Mouse (Mus musculus): ENCODE measurements around the gene Rrm1. TPM values are rescaled to one million over a fixed set of nuclear protein-coding genes. Genes with fewer than 3 reads are reported as not detected.
A peak's percentile ranks its signal among the peaks of the same experiment; 100 is the strongest.
"Not testable (repeated sequence)": the region's sequence is repeated elsewhere in the genome, so short reads cannot be mapped to it uniquely, and the experiment has no call there.

Gene Rrm1
- 10 to 100 TPM; 18.1 to 20.5 TPM for total RNA-seq (2021)
- long read RNA-seq, experiment 1, transcript Rrm1-201 (19 exons, 3,997 nt): major isoform, 38 of 44 reads
- long read RNA-seq, experiment 1, partial matches to known transcripts: 3 of 44 reads
- long read RNA-seq, experiment 1, other reads (novel, unspliced or antisense): 3 of 44 reads
- long read RNA-seq, experiment 2, transcript Rrm1-201 (19 exons, 3,997 nt): major isoform, 35 of 41 reads
- long read RNA-seq, experiment 2, partial matches to known transcripts: 6 of 41 reads
- long read RNA-seq, experiment 2, other reads (novel, unspliced or antisense): 0 of 41 reads

DNA sequence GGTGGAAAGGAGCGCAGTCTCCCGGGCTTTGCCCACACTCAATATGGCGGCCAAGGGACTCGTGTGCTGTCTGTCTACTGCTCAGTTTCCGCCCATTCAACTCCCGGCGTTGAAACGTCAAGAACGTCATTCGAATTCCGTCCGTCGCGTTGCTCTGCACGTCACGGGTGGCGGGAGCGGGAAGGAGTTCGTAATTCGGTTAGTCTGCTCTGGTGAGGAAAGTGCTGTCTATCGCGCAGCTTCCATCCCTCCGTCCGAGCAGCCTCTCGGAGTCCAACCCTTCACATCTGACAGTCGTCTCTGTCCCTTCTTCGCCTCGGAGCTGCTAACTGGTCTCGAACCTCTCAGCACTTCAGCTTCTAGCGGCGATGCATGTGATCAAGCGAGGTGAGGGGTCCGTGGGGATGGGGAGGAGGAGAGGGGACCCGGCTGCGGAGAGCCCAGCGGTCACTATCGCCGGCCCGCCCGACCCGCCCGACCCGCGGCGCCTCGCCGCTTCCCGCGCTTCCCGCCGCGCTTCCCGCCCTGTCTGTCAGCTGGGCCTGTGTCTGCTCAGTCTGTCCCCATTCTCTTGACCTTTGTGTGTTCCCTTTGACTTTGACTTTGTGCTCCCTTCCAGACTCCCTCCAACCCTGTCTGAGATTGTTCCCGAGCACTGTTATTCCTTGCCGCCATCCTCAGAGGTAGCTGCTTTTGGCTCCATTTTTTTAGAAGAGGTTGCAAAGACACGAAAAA is at the start of gene Rrm1:
Gene Rrm1 (plus strand): TSS at position 39 of the 735 bp plus-strand sequence.
- DNase-seq (ENCODE audit: low spot score): peak; percentile 96

DNA sequence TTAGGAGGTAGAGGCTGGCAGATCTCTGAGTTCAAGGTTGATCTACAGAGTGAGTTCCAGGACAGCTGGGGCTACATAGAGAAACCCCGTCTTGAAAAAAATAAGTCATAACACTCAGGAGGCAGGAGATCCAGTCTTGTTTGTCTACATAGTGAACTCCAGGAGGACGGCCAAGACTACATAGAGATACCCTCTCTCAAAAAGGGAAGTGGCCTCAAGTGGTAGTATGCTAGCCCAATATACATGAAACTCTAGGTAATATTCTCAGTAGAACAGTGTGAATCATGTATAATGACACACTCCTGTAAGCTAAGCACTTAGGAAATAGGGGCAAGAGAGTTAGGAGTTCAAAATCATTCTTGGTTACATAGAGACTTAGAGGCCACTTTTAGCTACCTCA is 47.6 kb upstream of the Rrm1 start:
- no peak for DNase-seq (ENCODE audit: low spot score)

DNA sequence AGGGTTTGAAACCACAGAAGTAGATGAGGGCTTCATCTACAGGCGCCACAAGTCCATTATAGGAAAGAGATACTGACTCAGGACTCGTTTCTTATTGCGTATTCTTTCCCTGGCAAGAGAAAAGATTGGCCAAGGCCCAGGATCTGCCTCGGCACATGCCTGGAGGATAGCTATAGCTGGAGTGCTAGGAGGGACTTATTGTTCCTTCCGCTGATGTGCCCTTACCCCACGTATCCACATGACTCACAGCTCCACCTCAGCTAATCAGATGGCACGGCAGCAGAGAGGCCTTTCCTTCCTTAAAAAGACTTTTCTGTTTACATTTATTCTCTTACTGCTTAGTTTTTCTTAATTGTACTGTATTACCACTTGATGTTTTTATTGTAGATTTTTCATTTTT is 45.6 kb upstream of the Rrm1 start:
- DNase-seq (ENCODE audit: low spot score): peak; percentile 50

DNA sequence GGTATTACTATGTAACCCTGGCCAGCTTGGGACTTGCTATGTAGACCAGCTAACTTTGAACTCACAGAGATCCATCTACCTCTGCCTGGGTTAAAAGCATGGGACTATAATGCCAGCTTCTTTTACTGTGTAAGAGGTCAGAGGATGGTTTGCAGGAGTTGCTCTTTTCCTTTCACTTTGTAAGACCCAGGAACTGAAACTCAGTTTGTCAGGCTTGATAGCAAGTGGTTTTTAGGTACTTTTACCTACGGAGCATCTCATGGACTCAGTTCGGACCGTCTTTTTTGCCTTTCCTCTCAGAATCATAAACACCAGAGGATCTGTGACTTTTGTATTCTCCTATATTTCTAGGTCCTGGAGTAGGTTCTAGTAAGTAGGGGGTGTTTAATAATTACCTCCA is 45.2 kb upstream of the Rrm1 start:
- no peak for DNase-seq (ENCODE audit: low spot score)

DNA sequence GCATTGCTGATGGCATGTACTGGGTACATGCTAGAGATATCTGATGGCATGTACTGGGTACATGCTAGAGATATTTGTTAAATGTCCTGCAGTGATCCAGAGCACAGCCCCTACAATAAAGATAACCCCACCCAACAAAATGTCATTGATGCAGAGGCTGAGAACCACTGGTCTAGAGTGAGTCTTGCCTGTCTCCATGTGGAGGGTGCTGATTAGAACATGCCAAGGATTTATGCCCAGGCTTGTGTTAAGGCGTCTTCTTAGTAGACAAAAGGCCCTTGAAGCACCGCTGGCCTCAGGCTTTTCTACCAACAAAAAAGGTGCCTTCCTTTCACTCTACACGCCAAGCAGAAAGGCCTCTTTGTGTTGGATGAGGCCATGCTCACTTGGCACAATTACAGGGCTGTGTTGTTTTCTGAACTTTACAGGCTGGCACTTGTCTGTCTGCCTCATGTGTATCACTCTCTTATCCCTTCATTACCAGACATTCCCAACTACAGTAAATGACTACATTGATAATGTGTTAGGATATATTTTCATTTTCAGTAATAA is 42.2 kb upstream of the Rrm1 start:
- DNase-seq (ENCODE audit: low spot score): no peak

DNA sequence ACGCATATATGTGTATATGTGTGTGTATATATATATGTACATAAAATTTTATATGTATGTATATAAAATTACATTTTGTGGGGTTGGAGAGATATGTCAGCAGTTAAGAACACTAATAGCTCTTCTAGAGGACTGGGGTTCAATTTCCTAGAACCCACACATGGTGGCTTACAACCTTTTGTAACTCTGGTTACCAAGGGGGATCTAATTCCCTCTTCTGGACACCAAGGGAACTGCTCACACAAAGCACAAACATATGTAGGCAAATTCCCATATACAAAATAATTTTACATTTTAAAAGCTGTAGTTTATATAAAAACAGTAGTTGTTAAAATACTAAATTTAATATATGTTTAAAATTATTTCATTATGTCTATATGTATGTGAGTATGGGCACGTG is 37.4 kb upstream of the Rrm1 start:
- DNase-seq (ENCODE audit: low spot score): no peak

DNA sequence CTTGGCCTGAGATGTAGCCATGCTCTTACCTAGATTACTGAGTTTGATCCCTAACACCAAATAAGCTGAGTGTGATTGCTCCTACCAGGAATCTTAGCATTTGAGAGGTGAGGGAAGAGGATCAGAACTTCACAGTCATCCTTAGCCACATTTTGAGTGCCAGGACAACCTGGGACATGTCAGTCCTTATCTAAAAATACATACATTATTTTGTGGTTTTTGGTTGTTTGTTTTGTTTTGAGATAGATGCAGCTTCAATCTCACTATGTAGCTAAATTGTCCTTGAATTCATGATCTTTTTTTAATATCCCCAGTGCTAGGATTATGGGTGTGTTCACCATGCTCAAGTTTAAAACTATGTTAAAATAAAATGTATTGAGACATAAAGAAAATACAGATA is 34.1 kb upstream of the Rrm1 start:
- DNase-seq (ENCODE audit: low spot score): no peak

DNA sequence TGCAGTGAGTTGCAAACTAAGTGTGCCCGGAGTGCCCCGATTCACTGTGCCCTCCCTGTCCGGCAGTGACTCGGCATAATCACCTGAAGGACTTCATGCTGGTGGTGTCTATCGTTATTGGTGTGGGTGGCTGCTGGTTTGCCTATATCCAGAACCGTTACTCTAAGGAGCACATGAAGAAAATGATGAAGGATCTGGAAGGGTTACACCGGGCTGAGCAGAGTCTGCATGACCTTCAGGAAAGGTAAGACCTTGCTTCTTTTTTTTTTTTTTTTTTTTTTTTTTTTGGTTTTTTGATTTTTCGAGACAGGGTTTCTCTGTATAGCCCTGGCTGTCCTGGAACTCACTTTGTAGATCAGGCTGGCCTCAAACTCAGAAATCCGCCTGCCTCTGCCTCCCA is 26.2 kb upstream of the Rrm1 start:
- DNase-seq (ENCODE audit: low spot score): not testable (repeated sequence)

DNA sequence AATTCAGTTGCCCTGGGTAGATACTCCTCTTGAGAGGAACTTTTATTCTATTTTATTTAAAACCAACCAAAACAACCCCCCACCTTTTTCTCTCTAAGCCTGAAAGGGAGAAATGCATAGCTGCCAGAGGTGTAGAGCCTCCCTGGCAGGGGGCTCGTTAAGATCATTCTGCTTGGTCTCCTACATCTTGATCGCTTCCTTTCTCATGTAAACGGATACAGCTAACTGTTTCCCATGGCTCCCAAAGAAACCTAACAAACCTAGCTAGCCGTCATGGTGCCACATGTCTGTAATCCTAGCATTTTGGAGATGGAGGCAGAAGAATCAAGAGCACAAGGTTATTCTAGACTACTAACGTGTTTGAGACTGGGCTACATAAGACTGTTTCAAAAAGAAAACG is 25.7 kb upstream of the Rrm1 start:
- no peak for DNase-seq (ENCODE audit: low spot score)

DNA sequence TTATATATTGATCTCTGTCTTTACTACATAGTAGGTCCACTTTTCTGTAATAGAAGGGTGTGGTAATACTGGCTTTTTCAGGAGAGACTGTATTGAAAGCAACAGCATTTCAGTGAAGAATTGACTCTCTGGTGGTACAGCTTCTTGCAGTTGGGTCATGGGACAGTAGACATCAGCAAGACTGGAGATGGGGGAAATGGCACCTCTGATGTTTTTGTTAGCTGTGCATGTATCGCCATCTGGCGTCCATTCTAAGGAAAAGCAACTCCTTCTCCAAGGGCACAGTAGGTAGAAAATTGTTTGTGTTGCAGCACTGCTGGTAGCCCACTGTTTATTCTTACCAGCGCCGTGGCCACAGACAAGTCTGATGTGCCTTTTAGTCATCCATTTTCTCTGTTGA is 24.1 kb upstream of the Rrm1 start:
- DNase-seq (ENCODE audit: low spot score): peak; percentile 58

DNA sequence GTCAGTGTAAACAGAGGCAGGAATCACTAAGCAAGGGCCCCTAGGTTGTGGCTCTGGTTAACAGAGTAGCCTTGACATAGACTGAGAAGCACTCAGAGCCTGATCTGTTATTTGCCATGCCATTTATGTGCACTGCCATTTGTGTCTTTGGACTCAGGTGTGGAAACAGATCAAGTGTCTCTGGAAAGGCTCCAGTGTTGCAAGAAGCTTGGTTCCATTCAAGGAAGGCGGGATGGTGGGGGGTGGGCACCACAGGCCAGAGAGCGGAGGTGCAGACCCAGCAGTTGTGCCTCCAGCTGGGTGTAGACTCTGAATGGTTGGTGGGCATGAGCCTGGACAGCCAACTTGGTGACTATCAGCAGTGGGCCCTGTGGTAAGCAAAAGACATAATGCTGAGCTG is 19.5 kb upstream of the Rrm1 start:
- peak; percentile 35 for DNase-seq (ENCODE audit: low spot score)

DNA sequence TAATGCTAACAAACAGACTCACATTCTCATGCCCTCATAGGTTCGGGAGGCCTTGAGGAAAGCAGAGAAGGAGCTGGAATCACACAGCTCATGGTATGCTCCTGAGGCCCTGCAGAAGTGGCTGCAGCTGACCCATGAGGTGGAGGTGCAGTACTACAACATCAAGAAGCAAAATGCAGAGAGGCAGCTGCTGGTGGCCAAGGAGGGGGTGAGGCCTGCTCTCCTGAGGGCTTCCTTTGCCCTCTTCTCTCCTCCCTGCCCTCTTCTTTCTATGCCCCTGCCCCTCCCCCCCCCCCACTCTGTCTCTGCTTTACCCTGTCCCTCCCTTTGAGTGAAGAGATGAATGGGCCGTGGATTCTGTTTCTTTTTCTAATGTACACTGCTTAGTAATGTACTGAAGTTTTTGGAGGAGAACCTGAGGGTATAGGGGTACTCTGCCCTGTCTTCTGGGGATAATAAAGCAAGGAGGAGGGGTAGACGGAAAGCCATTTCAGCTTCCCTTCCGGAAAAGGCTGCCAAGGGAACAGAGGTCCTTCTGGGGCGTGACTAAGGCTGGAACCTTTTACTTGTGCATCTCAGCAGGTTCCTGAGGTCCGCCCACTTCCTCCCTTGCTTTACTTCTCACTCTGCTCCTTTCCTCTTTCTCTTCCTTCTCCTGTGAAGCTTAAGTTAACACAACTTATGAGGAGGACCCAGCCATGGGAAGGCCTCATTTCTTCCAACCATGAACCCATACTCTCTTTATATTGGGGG is 15.4 kb upstream of the Rrm1 start:
- DNase-seq (ENCODE audit: low spot score): no peak

DNA sequence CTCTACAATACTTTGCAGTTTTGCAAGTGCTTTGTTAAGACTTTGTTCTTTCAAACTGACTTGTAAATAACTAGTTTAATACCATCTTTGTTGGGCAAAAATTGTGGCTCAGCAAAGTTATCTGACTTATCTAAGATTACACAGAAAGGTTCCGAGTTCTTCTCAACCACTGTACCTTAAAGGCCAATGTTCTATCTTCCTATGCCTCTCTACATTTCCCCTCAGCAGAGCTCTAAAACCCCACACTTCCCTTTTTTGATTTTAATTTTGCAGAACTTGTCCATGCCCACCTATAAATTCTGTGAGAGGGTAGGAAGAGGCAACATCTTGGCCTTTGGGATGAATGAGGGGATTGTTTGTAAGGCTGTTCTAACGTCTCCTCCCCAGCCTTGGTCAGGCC is 7.2 kb upstream of the Rrm1 start:
- DNase-seq (ENCODE audit: low spot score): no peak

DNA sequence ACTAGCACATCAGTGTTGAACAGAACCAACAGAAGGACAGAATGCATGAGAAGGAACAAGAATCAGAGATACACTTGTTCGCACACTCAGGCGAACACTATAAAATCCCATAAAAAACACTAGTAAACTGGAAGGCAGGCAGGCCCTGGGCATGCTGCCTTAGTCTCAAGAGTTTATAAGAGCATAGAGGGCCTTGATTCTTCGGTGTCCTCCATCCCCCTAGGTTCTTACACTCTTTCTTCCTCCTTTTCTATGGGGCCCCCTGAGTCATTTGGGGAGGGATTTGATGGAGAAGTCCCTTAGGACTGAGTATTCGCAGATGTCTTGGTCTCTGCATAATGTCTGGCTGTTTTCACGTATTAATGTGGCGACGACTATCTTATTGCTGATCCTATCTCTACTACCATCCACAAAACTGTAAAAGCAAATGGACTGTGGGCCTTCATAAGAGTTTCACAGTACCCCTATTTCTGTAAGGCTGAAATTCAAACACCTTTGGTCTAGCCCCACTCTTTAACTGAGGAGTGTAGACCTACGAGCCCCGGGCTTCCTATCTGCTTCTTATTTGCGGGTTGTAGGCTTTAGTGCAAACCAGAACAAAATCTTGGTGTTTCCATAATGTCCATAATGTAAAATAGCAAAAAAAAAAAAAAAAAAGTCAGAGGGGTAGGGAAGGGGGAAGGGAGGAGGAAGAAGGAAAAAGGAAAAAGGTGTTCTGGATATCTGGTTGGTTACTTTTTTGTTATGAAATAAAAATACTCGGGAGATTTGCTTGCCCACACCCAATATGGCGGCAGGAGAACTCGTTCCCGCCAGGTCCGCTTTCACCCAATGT is 456 bp upstream of the Rrm1 start:
- no peak for DNase-seq (ENCODE audit: low spot score)

DNA sequence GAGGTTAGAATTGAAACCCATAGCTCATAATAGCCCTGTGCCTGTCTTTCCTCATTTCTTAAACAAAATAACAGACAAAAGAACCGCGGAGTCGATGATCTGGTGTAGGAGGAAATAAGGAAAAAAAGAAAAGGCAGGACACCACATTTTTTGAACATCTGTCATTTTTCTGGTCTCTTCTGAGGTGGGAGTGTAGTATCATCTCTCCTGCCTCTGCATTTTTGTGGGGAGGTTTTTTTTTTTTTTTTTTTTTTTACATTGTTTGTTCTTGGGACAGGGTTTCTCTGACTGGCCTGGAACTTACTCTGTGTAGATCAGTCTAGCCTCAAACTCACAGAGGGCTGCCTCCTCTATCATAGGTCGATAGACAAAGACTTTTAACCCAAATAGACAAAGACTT is 937 bp downstream of the Rrm1 start:
- no peak for DNase-seq (ENCODE audit: low spot score)

DNA sequence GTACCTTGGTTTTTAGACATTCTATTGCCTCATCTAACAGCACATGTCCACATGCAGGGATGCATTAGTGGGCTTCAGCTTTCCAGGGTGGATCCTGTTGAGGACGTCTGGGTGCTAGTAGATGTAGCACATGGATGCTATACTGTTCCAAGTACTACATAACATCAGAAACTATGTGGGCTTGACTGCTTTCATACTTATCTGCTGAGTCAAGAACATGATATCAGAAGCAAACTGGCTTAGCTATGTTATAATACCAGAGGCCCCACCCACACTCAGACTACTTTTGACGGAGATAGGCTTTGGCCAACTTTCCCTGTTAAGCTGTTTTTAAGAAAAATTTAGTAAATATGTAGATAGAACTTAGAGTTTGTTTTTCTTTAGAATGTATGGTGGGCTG is 2.8 kb downstream of the Rrm1 start:
- DNase-seq (ENCODE audit: low spot score): no peak

DNA sequence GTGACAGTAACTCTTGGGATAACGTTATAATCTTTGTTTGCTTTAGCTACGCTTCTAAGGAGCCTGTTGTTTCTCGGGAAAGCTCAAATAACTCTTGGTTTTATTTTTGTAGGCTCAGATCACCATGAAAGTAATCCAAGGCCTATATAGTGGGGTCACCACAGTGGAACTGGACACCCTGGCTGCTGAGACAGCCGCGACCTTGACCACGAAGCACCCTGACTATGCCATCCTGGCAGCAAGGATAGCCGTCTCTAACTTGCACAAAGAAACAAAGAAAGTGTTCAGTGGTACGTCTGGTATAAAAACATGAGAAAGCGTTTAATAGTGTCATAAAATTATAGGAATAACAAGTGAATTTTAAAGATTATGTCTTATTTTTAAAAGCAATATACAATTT is 4.9 kb downstream of the Rrm1 start:
- DNase-seq (ENCODE audit: low spot score): peak; percentile 41

DNA sequence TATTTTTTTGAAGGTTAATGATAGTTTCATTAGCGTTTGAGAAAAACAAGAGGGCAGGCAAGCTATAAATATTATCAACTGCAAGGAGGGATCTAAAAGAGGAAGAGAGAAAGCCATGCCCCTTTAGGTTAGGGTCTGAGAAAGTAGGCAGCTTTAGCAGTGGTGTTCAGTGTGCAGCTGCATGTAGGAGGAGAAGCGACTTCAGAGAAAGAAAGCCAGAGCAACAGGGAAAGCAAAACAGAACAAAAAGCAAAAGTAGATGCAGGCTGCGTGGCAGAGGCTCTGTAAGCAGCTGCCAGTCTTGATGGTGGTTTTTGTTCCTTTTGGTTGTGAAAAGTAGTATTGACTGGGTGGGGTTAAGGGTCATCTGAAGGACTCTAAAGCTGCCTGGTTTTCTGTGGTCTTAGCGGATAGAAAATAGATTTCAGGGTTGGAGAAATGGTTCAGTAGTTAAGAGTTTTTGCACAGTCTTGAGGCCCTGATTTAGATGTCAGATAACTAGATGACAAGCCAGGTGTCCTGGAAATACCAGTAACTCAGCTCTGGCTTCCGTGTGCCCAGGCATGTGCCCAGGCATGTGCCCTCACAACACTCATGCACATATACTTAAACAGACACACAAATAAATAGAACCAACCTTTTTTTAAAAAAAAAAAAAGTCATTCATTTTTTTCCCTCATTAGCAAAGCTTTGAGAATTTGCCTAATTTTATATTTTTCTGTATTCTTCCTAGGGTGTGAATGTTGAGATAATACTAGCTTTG is 17.3 kb downstream of the Rrm1 start:
- DNase-seq (ENCODE audit: low spot score): no peak

DNA sequence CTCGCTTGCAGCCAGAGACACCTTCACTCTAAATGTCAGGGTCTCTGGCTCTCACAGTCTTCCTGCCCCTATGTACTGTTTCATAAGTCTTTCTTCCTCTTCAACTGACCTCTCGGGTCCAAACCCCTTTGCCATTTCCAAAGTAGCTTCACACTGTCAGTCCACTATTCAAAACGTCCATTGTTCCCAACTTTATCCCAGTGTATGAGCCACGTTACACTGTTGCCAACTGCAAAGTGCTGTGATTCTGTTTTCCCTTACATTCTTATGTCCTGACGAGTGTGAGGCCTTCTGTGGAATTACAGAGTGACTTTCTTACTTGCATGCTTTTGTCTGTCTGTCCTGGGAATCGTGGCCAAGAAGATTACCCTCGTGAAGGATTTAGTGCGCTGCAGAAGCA is 26.1 kb downstream of the Rrm1 start:
- no peak for DNase-seq (ENCODE audit: low spot score)

DNA sequence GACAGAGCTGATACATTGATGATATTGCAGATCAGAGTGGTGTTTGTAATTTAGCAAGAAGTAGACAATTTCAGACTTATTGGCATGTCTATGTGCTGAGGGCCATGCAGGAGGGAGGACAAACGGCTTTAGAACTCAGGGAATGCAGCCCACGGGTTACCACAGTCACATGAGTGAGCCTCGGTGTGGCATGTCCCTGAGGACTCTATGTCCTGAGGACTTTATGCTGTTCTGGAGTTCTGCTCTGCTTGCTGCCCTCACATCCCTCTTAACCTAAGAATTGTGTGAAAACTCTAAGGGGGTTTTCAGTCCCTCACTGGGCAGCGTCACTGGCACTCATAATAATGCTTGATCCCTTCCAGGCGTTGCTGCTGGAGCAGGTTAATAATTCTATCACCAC is 31.2 kb downstream of the Rrm1 start:
- DNase-seq (ENCODE audit: low spot score): no peak

DNA sequence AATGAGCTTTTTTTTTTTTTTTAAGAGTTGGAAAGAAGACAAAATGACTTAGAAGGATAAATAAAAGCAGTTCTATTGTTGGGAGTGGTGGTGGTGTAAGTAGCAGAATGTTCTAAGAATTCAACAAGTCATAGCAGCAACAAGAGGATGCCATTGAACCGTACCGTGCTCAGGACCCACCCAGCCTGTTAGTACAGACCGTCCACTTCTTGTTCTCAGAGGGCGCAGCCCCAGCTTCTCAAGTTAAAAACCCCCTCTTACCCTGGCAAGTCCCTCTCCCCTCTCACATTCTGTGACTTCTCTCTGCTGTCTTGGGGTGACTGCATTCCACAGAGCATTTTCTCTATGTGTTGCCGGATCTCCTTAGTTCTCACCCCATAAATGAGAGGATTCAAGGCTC is 35.1 kb downstream of the Rrm1 start:
- DNase-seq (ENCODE audit: low spot score): no peak
